Mouse (Mus musculus): ENCODE results near the gene Tgfa. TPM values are rescaled to one million over a fixed set of nuclear protein-coding genes. Genes with fewer than 3 reads are reported as not detected.
A peak's percentile ranks its signal among the peaks of the same experiment; 100 is the strongest.

The Tgfa gene
- polyA plus RNA-seq, 1 experiment from 2014 or later, result 2.5 TPM

DNA sequence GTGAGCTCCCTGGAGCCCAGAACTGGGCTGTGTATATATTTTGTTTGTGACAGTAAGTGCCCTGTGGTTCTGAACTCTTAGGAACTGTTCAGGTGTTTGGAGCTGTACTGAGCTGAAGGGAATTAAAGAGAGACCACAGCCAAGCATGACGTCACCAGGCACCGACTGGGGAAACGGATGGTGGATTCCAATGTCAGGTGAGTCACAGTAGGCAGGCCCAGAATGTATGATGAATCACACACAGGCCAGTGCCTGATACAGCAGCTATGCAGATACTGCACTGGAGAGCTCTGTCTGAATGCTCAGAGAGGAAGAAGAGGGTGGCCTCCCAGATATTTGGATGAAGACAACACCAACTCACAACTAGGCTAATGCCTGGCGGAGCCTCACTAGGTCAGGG is 123.8 kb downstream of the Tgfa start:
- no peaks in the 10 kb centered on the region for H3K9me3 ChIP-seq (replicated peaks; ENCODE audit: control insufficient read depth, low read length)
- peak; percentile 63; the same call in 1 of the 2 replicates for ATAC-seq (replicated peaks; ENCODE audit: extremely low read depth, insufficient read depth, low FRiP score)
- H3K4me1 ChIP-seq (ENCODE audit: control insufficient read depth, insufficient read depth, low read length), result no peaks in the 10 kb centered on the region; the same call in 1 of the 2 replicates
- no peaks in the 10 kb centered on the region for H3K27me3 ChIP-seq (ENCODE audit: control insufficient read depth, insufficient read depth, low read length)
- H3K27ac ChIP-seq (ENCODE audit: low read length), result no peak overlapping the region; the same call in 1 of the 2 replicates
- no peaks in the 10 kb centered on the region for H3K36me3 ChIP-seq (ENCODE audit: control insufficient read depth, insufficient read depth)
- no peak overlapping the region for H3K9ac ChIP-seq (ENCODE audit: low read length)
- WGBS, result 31% methylated on average over 4 of the region's 4 CpGs
- no peak overlapping the region for H3K4me3 ChIP-seq (ENCODE audit: low read length)
- H3K4me2 ChIP-seq (ENCODE audit: low read depth, low read length), result no peak overlapping the region

DNA sequence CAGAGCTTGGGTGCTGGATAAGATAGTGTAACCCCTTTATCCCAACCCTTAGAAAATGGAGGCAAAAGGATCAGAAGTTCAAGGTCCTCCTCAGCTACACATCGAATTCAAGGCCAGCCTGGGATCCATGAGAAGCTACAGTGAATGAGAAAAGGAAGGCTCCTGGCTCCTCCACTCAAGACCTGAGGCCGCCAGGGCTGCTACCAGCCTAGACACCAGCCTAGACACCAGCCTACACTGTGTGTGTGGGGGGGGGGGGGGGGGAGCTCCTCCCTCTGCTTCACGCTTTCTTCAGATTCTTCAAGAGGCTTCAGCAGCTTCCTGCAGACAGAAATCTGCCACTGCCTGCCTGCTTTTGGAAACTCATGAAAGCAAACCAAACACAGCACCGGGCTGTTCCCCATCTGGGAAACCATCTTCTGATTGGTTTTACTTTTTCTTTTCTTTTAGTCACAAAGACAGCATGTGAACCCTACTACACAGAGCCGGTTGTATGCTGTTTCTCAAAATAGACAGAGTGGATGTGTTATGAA is 127.1 kb downstream of the Tgfa start:
- 79% methylated on average over 5 of the region's 5 CpGs for WGBS
- ATAC-seq (replicated peaks; ENCODE audit: extremely low read depth, insufficient read depth, low FRiP score), result no peak
- Histone ChIP-seq H3K36me3 (ENCODE audit: control insufficient read depth, insufficient read depth) (no peaks in the 10 kb centered on the region), H3K27ac (ENCODE audit: low read length) (no peak overlapping the region), H3K4me3 (ENCODE audit: low read length) (no peak overlapping the region), H3K27me3 (ENCODE audit: control insufficient read depth, insufficient read depth, low read length) (no peaks in the 10 kb centered on the region), H3K4me1 (ENCODE audit: control insufficient read depth, insufficient read depth, low read length) (no peaks in the 10 kb centered on the region; the same call in 1 of the 2 replicates), H3K9ac (ENCODE audit: low read length) (no peak overlapping the region), H3K4me2 (ENCODE audit: low read depth, low read length) (no peak overlapping the region), H3K9me3 (replicated peaks; ENCODE audit: control insufficient read depth, low read length) (no peaks in the 10 kb centered on the region)

GRCm38 (mm10) chr6:86322991-86323390 is 128.0 kb downstream of the Tgfa start:
- Histone ChIP-seq H3K27me3 (ENCODE audit: control insufficient read depth, insufficient read depth, low read length) (no peaks in the 10 kb centered on the region), H3K4me2 (ENCODE audit: low read depth, low read length) (no peak overlapping the region), H3K27ac (ENCODE audit: low read length) (no peak overlapping the region), H3K9ac (ENCODE audit: low read length) (no peak overlapping the region), H3K4me3 (ENCODE audit: low read length) (no peak overlapping the region), H3K4me1 (ENCODE audit: control insufficient read depth, insufficient read depth, low read length) (no peaks in the 10 kb centered on the region; the same call in 1 of the 2 replicates), H3K36me3 (ENCODE audit: control insufficient read depth, insufficient read depth) (no peaks in the 10 kb centered on the region), H3K9me3 (replicated peaks; ENCODE audit: control insufficient read depth, low read length) (no peaks in the 10 kb centered on the region)
- no peak for ATAC-seq (replicated peaks; ENCODE audit: extremely low read depth, insufficient read depth, low FRiP score)
- WGBS, result 90% methylated on average over 9 of the region's 9 CpGs

GRCm38 (mm10) chr6:86324400-86324799 is 129.4 kb downstream of the Tgfa start:
- ATAC-seq (replicated peaks; ENCODE audit: extremely low read depth, insufficient read depth, low FRiP score), result no peak
- H3K36me3 ChIP-seq (ENCODE audit: control insufficient read depth, insufficient read depth), result no peaks in the 10 kb centered on the region
- no peak overlapping the region for H3K27ac ChIP-seq (ENCODE audit: low read length)
- no peaks in the 10 kb centered on the region for H3K4me1 ChIP-seq (ENCODE audit: control insufficient read depth, insufficient read depth, low read length)
- H3K27me3 ChIP-seq (ENCODE audit: control insufficient read depth, insufficient read depth, low read length), result no peaks in the 10 kb centered on the region
- no peak overlapping the region for H3K9ac ChIP-seq (ENCODE audit: low read length)
- no peak overlapping the region for H3K4me3 ChIP-seq (ENCODE audit: low read length)
- 78% methylated on average over 3 of the region's 3 CpGs for WGBS
- no peak overlapping the region for H3K4me2 ChIP-seq (ENCODE audit: low read depth, low read length)
- no peaks in the 10 kb centered on the region for H3K9me3 ChIP-seq (replicated peaks; ENCODE audit: control insufficient read depth, low read length)

Other genes starting within 250 kb of the Tgfa start
- 40.2 and 54.6 TPM in 2 replicates for gene Dusp11, start 233.6 kb upstream of the Tgfa start, polyA plus RNA-seq (2015; fragmentation: Nextera tagmentation; extraction: Ambion mirVana)
- not detected in 2 replicates for gene Figla, start 179.1 kb upstream of the Tgfa start, polyA plus RNA-seq (2015; fragmentation: Nextera tagmentation; extraction: Ambion mirVana)
- 1.7 and 2.2 TPM in 2 replicates for gene Add2, start 166.5 kb upstream of the Tgfa start, polyA plus RNA-seq (2015; fragmentation: Nextera tagmentation; extraction: Ambion mirVana)
- 92.4 and 99.4 TPM in 2 replicates for gene Fam136a, start 170.4 kb downstream of the Tgfa start, polyA plus RNA-seq (2015; fragmentation: Nextera tagmentation; extraction: Ambion mirVana)
- gene Snrpg, start 176.1 kb downstream of the Tgfa start, polyA plus RNA-seq (2015; fragmentation: Nextera tagmentation; extraction: Ambion mirVana), result 246 and 255 TPM in 2 replicates
- gene Pcyox1, start 201.9 kb downstream of the Tgfa start, polyA plus RNA-seq (2015; fragmentation: Nextera tagmentation; extraction: Ambion mirVana), result 55.5 and 56.6 TPM in 2 replicates
- gene Tia1, start 209.0 kb downstream of the Tgfa start, polyA plus RNA-seq (2015; fragmentation: Nextera tagmentation; extraction: Ambion mirVana), result 118 and 120 TPM in 2 replicates
- 0.46 and 0.47 TPM in 2 replicates for gene Gm44790, start 231.4 kb downstream of the Tgfa start, polyA plus RNA-seq (2015; fragmentation: Nextera tagmentation; extraction: Ambion mirVana)
- 18.5 and 20.1 TPM in 2 replicates for gene C87436, start 243.2 kb downstream of the Tgfa start, polyA plus RNA-seq (2015; fragmentation: Nextera tagmentation; extraction: Ambion mirVana)